Mouse (Mus musculus) cerebellum, adult 9-11 months (tissue): ENCODE results near the gene Ank3.
A peak's percentile ranks its signal among the peaks of the same experiment; 100 is the strongest.

ENCODE experiments used
- DNase-seq: peaks from one replicate; pipeline ENCODE4 v3.0.0; 2022

Ank3 gene

DNA sequence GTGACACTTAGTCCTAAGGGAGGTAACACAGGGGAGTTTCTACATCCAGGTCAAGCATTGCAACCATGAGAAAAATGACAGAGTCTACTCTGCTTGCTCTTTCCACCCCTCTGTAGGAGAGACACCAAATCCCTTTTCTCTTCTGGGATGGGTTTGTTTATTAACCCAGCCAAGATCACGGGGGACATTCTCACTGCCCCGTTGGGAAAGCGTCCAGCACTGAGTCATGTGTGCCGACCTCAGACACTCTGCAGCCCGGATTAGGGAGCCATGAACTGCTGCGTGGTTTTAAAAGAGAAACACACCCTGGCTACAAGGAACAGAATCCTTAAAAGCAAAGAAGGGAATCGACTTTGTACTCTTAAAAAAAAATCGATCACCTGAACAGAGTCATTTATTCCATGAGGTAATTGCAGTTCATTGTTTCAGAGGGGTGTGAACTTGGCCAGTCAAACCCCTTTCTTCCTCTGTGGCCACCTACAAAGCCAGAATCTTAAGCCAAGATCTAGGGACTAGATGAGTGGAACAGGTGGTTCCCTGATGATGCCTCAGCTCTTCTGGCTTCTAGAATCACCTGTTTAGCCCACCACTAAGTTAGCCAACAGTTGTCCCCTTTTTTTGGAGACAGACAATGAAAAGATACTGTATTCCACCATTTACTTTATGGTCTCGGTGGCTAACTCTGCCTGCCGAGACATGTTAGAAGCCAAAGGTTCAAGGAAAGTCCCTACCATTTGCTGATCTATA lies 518.3 kb downstream of the Ank3 start:
- DNase-seq: no peak

DNA sequence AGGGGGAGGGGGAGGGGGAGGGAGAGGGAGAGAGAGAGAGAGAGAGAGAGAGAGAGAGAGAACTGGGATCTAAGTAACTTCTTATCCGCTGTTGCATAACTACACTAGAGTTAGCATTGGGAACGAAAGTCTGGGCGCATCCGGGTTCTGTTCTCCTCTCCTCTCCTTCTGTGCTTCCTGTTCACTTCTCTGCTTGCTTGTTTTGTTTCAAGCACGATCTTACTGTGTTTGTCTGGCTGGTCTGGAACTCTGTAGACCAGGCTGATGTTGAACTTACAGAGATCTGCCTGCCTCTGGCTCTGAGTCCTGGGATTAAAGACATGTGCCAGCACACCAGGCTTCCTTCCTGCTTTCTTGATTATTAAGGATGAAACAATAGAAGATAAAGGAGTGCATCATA lies 519.1 kb downstream of the Ank3 start:
- DNase-seq: no peak

DNA sequence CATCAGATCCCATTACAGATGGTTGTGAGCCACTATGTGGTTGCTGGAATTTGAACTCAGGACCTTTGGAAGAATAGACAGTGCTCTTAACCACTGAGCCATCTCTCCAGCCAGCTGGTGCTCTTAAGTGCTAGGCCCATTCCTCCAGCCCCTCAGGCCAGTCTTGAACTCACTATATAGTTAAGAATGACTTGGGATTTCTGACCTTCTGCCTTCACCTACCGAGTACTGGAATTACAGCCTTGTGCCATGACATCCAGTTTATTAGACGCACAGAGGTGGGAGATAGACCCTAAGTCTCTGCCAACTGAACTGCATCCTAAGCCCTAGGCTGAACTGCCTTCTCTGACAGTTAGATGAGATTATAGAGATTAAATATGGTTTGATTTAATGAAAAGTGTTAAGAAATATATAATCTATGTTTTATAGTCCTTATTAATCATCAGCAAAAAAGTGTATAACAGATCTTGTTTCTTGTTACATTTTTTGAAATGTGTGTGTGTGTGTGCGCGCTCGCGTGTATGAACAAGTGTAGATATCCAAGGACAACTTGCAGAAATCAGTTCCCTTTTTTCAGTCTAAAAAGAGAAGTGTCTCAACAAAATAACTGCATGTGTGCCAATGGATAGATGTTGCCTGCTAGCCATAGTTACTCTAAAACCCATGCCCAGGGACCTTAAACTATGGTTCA lies 520.0 kb downstream of the Ank3 start:
- no peak for DNase-seq

DNA sequence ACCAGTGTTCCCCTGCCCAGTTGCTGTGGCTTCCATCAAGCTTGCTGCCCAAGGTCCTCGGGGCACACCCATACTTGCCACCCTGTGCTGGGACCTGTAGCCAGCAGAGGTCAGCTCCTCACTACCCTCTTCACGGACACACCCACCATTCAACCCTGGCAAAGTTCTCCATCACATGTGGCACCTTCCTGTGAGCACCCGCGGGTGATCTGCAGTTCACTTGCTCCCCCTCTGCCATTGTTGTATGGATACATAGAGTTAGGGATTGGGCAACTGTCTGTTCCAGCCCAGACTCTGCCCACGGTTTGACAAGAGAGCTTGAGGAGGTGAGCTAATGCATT lies 520.5 kb downstream of the Ank3 start:
- DNase-seq: no peak

DNA sequence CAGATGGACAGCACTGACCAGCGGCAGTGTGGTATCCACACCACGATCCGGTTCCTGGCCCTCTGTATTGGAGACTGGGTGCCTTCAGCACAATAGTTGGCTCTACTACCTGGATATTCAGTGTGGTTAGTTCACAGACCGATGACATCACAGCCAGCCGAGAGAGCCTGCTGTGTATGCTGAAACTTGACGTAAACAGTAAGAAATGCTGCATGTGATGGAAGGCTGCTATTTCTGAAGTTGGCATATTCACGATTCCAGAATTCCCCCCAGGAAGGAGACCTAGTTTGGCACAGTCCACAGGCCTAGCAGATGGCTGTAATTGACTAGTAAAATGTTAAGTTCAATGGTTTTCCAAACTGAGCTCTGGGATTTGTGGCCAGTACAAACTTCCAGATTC lies 521.2 kb downstream of the Ank3 start:
- DNase-seq: peak; percentile 65

DNA sequence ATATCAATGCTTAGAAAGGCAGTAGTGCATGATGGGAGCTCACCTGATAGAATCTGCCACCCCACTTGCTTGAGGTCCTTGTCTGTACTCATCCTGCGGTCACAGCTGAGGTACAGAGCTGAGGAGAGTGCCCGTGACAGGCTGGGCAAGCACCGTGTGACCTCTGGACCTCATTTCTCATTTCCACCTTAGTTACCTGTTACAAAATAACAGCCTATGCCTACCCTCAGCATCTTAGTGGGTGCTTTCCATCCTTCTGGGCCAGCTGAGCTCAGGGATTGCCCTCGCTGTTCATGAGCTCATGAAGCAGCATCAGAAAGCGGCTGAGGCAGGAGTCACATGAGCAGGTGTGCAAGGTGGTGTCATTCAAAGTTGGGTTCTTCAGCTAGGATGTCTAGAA lies 523.5 kb downstream of the Ank3 start:
- no peak for DNase-seq

DNA sequence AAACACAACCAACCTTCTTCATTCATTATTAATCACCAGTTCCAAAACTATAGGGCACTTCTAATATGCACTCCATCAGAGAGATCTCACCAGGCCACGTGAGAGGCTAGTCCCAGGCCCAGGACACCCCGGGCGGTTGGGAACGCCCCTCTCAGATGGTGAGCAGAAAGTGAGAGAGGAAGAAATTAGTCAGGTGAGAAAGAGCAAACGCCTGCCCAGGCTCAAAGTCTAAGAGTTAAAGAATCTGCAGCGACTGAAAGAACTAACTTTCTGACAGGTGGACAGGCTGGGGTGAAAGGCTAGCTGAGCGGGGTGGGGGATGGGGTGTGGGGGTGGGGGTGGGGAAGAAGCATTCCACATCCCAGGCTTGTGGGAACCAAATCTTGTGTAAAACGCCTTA lies 525.2 kb downstream of the Ank3 start:
- no peak for DNase-seq

DNA sequence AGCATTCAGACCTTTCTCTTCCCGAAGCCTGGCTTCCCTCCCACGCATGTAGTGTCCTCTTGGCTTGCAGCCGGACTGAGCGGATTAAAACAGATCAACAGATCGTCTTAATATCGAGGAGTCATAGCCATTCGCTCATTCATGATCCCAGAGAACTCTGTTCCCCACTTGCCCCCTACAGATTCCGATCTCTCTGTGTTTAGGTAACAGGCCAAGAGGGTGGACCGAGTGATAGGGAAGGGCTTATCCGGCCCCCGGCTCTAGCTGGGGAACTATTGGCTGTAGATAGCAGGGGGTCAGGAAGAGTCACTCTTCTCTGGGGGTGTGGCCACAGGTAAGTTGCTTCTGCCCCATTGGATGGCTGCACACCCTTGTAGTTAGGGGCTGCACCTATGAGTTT lies 525.7 kb downstream of the Ank3 start:
- peak; percentile 62 for DNase-seq

DNA sequence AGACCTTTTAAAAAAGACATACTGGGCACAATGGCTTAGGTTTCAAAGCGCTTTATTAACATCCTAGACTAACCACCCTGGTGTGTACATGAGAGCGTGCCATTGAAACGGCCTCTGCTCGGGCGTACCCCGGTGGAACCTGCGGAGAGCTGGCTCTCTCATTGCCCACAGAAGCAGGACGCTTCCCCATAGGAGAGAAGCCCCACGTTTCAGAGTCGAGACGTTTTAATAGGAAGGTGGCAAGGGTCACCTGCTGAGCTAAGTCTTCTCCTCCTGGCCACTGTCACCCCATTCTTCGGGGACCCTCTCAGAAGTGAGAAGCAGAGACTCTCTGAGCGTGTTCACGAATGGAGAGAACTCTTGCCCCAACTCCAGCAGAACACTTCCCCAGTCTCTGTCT lies 526.3 kb downstream of the Ank3 start:
- no peak for DNase-seq

DNA sequence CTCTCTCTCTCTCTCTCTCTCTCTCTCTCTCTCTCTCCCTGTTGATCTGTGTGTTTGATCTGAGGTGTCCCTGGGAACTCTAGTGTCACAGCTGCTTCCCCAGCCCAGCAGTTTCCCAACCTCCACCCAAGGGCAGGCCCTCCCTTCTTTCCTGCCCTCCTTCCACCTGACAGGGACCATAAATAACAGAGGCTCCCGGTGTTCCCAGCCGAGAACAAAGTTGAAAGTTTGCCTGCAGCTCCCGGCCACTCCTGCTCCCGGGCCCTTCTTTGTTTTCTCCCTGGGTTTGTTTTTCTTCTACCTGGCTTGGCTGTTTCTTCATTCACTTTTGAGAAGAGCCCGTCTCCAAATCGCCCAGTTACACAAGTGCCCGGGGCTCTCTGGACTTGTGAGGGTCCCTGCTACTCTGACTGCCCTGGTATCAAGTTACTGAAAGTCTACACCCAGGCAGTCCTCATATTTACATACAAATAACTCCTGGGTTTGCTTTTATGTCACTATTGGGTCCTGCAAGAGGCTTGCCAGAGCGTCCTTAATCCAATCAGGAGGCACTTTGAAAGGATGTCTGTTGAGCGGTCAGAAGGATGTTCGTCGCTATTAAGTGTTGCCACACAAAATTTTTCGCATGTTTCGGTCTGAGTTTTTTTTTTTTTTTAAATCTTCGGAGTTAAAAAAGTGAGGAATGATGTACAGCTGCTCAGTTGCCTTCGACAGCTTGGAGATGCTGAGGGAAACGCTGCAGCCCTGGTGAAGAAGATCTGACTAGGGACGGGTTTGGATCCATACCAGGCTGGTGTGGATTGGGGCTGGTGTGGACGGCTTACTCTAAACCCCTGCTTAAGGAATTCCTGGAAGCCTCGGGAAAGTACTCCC lies 526.9 kb downstream of the Ank3 start:
- DNase-seq: no peak

DNA sequence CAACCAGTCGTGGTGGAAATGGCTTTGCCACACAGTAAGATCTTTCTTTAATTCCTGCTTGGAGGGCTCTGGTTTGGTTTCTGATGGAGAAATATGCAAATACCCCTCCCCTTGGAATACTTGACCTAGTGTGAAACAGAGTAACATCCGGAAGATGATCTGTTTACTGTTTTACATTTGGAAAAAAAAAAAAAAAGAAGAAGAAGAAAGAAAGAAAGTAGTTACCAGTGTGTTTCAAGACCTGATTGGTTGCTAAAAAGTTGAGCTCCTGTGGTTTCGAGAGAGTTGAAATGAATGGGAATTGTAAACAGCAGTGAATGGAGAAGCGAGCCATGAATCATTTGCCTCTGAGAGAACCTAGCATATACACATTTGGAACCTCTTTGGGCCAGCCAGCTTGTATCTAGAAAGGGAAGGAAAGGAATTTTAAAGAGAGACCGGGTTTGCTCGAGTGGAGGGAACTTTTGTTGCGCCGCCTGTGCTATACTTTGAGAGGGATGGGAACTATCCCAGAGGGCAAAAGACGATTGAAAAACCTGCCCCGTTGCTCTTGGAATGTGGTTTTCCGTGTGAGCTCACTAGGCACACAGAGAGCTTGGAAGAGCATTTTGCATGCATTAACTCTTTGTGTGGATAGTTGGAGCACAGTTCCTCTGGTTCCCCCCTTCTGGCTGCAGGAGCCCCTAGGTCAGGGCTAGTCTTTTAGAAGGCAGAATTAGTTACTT lies 527.7 kb downstream of the Ank3 start:
- no peak for DNase-seq

DNA sequence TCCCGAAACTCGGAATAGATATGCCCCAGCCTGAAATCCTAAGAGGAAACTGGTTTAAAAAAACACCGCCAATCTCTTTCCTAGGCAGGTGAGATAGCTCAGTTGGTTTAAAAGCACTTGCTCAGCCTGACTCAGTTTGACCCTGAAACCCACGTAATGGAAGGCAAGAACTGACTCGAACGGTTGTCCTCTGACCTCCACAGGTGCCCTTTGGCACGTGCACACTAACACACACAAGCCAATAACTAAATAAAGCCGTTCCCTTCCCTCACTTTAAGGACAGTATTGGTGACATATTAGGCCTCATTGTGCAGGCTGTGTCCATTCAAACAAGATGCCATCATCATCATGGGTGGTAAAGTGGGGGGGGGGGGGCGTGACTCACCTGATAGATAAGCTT lies 528.4 kb downstream of the Ank3 start:
- no peak for DNase-seq

DNA sequence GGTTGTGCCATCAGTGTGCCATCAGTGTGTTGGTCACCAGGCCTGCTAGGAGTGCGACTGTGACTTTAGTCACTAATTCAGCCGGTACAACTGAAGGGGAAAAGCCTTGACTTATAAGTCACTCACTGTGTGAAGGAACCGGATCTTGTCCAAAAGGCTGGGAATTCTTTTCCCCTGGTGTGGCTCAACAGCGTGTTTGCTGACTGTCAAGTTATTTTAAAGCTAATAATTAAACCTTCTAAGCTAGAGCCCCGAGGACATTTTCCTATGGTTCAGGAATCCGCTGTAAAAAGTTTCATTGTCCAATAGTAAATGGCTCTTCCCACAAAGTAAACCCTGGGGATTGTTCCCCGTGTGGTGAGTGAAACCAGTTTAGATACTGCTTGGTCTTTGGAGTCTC lies 529.8 kb downstream of the Ank3 start:
- no peak for DNase-seq

DNA sequence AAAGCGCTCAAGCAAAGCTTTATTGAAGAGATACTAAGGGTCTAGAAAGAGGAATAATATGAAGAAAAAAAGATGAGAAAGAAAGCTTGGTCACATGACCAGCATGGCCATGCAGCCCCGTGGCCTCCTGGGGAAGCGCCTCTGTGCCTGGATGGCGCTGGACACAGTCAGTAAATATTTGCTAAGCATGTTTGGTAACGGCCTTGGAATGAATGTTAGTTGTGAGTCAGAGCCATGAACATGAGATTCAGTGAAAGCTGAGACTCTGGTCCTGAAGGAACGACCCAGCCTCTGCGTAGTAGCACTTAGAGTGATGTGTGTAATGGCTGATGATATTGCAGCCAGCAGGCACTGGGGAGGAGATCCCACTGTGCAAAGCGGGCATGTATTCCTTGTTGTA lies 531.9 kb downstream of the Ank3 start:
- no peak for DNase-seq

DNA sequence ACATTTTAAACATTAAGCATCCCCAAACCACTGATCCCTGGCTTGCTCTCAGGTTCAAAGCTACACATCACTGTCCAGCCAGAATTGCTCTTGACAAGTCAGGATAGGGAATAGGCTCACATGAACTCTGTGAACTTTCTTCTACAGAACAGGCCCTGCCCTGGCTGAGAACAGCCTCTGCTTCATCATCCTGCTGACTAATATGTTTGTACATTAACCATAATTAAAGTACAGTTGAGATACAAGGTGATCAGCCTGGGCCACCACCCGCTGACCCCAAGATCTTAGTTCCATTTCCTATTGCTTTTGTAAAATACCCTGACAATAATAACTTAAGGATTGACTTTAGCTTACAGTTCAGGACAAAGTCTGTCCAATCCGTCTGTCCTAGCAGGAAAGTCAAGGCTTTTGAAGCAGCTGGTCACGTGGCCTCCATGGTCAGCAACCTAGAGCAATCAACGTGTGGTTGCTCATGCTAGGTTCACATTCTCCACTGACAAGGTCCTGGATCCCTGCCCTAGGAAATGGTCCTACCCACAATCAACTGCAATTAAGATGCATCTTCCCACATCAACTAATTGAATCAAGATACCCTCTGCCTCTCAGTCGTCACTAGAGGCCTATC lies 538.0 kb downstream of the Ank3 start:
- DNase-seq: no peak

DNA sequence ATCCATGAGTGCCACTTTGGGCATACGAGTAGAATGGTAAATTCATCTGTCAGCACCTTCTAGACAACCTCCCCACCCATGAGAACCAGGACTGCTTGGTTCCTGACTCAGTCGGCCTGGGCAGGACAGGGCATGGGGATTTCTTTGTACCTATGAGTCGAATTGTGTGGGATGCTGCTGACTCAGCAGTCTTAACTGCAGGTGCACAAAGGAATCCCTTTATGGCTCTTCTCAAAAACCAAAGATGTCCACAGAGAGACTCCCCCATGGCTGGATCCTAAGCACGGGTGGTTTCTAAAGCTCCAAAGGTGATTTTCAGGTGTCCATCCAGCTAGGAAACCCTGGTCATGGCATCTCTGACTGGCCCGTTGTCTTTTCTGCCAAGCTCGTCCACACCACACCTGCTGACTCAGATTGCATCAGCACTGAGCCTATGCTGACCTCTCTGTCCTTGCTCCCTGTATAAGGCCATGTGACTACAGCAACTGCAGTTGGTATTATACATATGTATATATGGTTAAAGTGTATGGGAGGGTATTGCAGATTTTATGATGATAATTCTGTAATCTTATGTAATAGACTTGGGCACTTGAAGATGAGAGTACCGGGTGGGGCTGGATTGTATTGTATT lies 538.8 kb downstream of the Ank3 start:
- DNase-seq: no peak

DNA sequence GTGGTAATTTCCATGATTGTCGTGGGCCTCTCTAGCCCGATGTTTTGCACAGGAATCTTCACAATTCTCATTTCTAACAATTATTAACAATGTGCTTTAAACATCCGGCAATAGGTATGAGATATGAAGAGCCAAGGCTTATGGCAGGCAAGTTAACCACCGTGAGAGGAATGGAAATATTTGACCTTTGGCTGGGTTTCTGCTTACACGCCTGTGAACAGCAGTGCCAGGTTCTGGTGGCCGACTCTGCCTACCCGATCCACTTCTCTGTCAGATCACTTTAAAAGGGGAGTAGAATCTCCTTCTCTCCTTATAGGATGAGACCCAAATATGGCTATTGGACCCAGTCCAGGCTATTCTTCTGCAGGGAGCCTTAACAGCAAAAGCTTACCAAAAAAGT lies 540.6 kb downstream of the Ank3 start:
- DNase-seq: no peak

DNA sequence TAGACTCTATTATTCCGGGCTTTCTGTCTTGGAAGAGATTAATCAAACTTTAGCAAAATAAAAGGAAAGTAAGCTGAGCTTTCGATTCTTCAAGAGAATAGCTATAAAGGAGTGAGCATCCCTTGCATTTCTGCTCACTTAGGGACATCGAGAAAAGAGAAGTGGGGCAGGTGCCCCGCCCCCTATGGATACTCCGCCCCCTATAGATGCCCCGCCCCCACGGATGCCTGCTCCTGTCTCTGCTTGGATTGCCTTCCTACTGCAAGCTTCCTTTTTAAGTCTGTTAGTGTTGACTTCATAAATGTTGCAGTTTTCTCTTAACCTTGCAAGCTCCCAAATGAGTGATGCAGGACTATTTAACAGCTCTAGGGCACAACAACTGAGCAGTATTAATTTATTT lies 541.4 kb downstream of the Ank3 start:
- no peak for DNase-seq

DNA sequence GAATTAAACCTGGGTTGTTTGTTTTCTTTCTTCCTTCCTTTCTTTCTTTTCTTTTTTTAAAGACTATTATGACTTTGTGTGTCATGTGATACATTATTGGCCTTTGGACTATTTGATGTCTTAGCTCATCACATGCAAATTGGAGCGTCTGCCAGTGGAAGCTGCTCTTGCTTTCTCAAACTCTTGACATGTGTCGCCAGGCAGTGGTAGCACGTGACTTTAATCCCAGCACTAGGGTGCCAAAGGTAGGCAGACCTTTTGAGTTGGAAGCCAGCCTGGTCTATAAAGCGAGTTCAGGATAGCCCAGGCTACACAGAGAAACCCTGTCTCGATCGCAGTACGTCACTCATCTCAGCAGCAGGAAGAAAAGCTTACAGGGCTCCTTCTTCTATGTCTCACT lies 542.4 kb downstream of the Ank3 start:
- no peak for DNase-seq

DNA sequence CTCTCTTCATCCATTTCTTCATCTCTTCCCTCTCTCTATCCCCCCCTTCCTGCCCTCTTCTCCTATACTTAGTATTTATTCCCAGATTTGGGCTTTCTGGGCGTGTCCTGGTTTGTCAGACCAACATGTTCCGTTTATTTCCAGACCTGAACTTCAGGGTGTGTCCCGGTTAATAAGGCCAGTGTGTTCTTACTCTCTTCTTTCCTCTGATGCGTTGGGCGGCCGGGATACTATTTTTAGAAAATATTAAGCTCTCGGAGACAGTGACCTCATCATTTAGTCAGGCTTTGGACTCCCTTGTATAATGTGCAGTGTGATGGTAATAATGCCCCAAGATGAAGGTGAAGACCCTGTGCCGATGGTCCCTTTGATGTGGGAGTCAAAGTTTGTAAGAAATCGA lies 546.3 kb downstream of the Ank3 start:
- DNase-seq: no peak

DNA sequence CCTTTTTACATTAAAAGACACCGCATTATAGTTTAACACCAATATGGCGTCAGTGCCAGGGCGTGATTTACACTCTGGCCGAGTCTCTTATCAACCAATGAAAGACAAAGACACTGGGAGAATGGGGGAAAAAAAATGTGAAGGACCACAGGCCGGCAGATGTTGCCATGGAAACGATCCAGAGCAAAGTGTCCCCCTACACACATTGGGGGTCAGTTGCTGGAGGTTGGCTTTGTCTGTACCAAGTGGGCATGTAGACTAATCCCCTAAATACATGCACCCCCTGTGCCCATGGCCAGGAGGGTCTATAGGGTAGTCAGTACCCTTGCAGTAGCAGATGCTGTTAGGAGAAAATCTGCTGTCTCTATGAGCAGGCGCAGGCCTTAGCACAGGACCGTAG lies 547.3 kb downstream of the Ank3 start:
- no peak for DNase-seq

DNA sequence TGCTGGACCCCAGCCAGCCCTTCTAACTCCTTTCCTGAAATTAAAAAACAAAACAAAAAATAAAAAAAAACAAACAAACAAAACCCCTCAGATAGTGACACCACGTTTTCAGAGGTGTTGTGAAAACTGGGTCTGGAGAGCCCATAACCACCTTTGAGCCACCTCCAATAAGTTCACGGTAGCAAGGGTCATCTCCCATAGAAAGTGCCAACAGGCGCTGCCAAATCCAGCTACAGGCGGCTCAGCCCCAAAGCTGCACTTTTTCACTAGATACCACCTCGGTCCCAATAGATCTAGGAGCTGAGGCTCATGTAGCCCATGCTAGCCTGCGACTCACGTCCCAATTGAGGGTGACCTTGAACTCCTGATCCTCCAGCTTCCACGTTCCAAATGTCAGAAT lies 547.7 kb downstream of the Ank3 start:
- no peak for DNase-seq
